ENCODE assay signal across 10 mouse cellular contexts in the genomic region with DNA sequence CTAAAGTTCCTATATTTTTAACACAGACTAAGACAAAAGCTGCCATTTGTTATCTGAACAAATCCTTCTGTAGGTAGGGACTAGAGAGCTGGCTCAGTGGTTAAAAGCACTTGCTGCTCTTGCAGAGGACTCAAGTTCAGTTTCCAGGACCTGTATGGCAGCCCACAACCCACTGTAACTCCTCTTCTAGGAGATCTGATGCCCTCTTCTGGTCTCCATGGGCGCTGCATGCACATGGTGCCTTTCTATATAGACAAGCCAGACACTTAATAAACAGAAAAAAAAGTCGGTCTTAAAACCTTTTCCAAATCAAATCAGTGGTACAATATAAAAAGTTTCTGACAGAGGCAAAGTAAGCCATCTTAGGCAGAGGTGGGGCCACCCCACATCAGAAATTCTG. TPM values are rescaled to one million over a fixed set of nuclear protein-coding genes. Genes with fewer than 3 reads are reported as not detected.
A peak's percentile ranks its signal among the peaks of the same experiment; 100 is the strongest.
DNase-seq lines count a peak whose midpoint lies in the region; ATAC-seq and TF ChIP-seq lines count a peak whose summit lies in the region.
"Had no signal": no experiment of that assay in that cellular context is flagged by ENCODE, and none has a peak within 500 bp of the region (broad histone marks: within the 10 kb centered on the region; RNA-seq: fewer than 3 reads in every experiment).

No protein-coding gene starts in this region.

- ATAC-seq in common myeloid progenitor, adult 5-6 weeks (replicated peaks; ENCODE audit: low read depth, poor library complexity, severe bottlenecking), result peak; percentile 60
- ATAC-seq in monocyte, adult 5-6 weeks (replicated peaks; ENCODE audit: insufficient number of reproducible peaks, low FRiP score, low TSS enrichment, poor library complexity, severe bottlenecking), result no peak

- TF ChIP-seq POLR2A in spleen, adult 2 months (IDR thresholded peaks at IDR 0.05; ENCODE audit: low read depth, low read length), result no peak

- DNase-seq in heart, adult 18-20 months, result peak; percentile 21 to 66
- DNase-seq in heart, adult 9 months (ENCODE audit: low spot score in 2 of 2), result no peak
- peak; percentile 29 for DNase-seq in urinary bladder, postnatal 14 days (ENCODE audit: low spot score)
- DNase-seq in urinary bladder, adult 2 months (ENCODE audit: low spot score), result no peak
- DNase-seq in layer of hippocampus, postnatal 10 days (ENCODE audit: low spot score in 2 of 2), result peak; percentile 32 to 40
- peak; percentile 26 to 56 for DNase-seq in spleen, adult 2 months (ENCODE audit: low read depth in 1 of 2, low spot score in 2 of 2)

- H3K4me1 ChIP-seq in spleen, adult 2 months (ENCODE audit: control insufficient read depth, insufficient read depth, insufficient read length), result peaks cover 2% of the 10 kb centered on the region; the same call in 1 of the 2 replicates

- H3K36me3 ChIP-seq in spleen, adult 2 months (ENCODE audit: control insufficient read depth, insufficient read depth, low read length), result peaks cover 3% of the 10 kb centered on the region; the same call in 1 of the 2 replicates
- H3K36me3 ChIP-seq: embryonic facial prominence, embryonic 12.5 days had no signal

- H3K27ac ChIP-seq in spleen, adult 2 months (ENCODE audit: insufficient read depth, low read length), result no peak overlapping the region
- H3K27ac ChIP-seq: embryonic facial prominence, embryonic 12.5 days; limb, embryonic 13.5 days had no signal

- peak; percentile 31; the same call in 1 of the 2 replicates for TF ChIP-seq CTCF in spleen, adult 2 months (IDR thresholded peaks at IDR 0.05; ENCODE audit: extremely low read depth, insufficient read depth, insufficient read length, insufficient replicate concordance)

- no peaks in the 10 kb centered on the region for H3K27me3 ChIP-seq in spleen, adult 2 months (ENCODE audit: control insufficient read depth, insufficient read depth, low read length)
- H3K27me3 ChIP-seq: embryonic facial prominence, embryonic 12.5 days; limb, embryonic 13.5 days had no signal

- H3K4me3 ChIP-seq in spleen, adult 2 months (ENCODE audit: extremely low read depth, insufficient read depth, insufficient read length), result no peak overlapping the region
- H3K4me3 ChIP-seq: embryonic facial prominence, embryonic 12.5 days; limb, embryonic 13.5 days had no signal

- WGBS in spleen, adult 2 months, result 38% methylated on average over 2 of the region's 2 CpGs

RNA-seq across cellular contexts. Expression of a gene that starts 5.1 kb away (rescaled TPM):
- total RNA-seq in heart, adult 18-20 months (2021), result 10 to 100 TPM; 70.3 to 73.4 TPM
- 130 and 138 TPM in 2 replicates for polyA plus RNA-seq in urinary bladder, adult 2 months (2012; rRNA removed)
- total RNA-seq in common myeloid progenitor, adult 5-6 weeks (2017), result 243 and 265 TPM in 2 replicates
- total RNA-seq in layer of hippocampus, postnatal 10 days (2021), result 100 to 1,000 TPM; 138 TPM
- 23.8 and 26.2 TPM in 2 replicates for polyA plus RNA-seq in spleen, adult 2 months (2012; rRNA removed)
- total RNA-seq in monocyte, adult 5-6 weeks (2017), result 280 to 327 TPM (median 321 TPM) in 3 replicates

RNA-seq across cellular contexts. Expression of a gene that starts 52.1 kb away (rescaled TPM):
- under 1 TPM; 0.31 to 0.32 TPM for total RNA-seq in heart, adult 18-20 months (2021)
- 0.09 and 0.18 TPM in 2 replicates for polyA plus RNA-seq in urinary bladder, adult 2 months (2012; rRNA removed)
- 0.05 TPM in 1 of 2 replicates, not detected in the other for total RNA-seq in common myeloid progenitor, adult 5-6 weeks (2017)
- total RNA-seq in layer of hippocampus, postnatal 10 days (2021), result 1 to 10 TPM in 1 of 2 experiments, under 1 TPM in 1; 0.89 to 1.1 TPM
- polyA plus RNA-seq in spleen, adult 2 months (2012; rRNA removed), result 0.02 TPM in 1 of 2 replicates, not detected in the other
- total RNA-seq in monocyte, adult 5-6 weeks (2017), result not detected in 3 replicates

Comparison
In these comparisons a context has a peak if more than half of its experiments do, and no peak if none do; other contexts are left out.
1. DNase-seq: peak in heart, adult 18-20 months (2 of 2), urinary bladder, postnatal 14 days (single experiment), layer of hippocampus, postnatal 10 days (2 of 2) and spleen, adult 2 months (2 of 2); none in heart, adult 9 months (0 of 2) and urinary bladder, adult 2 months (single experiment).